Mouse (Mus musculus) limb, embryonic 14.5 days (tissue): ENCODE data around the gene Adgrg5. TPM values are rescaled to one million over a fixed set of nuclear protein-coding genes. Genes with fewer than 3 reads are reported as not detected.

ENCODE experiments used
- ATAC-seq: fragments of 200-750 bp; cut with Nextera tagmentation; 2 replicates; pipeline ENCODE4 v1.8.0; 2017; ENCODE audit warnings: low read depth, moderate number of reproducible peaks, moderate TSS enrichment; ENCODE audit not compliant: low FRiP score
- DNase-seq: peaks from one replicate; pipeline ENCODE4 v3.0.0-alpha.2; 2015; ENCODE audit warnings: low spot score
- H3K27ac ChIP-seq: fragments of 300-500 bp; sonication (generic); replicated peaks from 2 replicates; pipeline ENCODE4 v1.5.1; 2014; ENCODE audit warnings: low read depth, mild to moderate bottlenecking, low read length, moderate library complexity, mixed read lengths
- H3K27me3 ChIP-seq: fragments of 300-500 bp; sonication (generic); 2 replicates; pipeline ENCODE4 v1.6.1; 2014; ENCODE audit warnings: low read length, mixed read lengths; ENCODE audit not compliant: control insufficient read depth, insufficient read depth
- H3K36me3 ChIP-seq: fragments of 300-500 bp; sonication (generic); 2 replicates; pipeline ENCODE4 v1.6.1; 2014; ENCODE audit warnings: mild to moderate bottlenecking, low read length, moderate library complexity, mixed read lengths; ENCODE audit not compliant: control insufficient read depth, insufficient read depth
- H3K4me1 ChIP-seq: fragments of 300-500 bp; sonication (generic); 2 replicates; pipeline ENCODE4 v1.6.1; 2014; ENCODE audit warnings: antibody characterized with exemption, low read length, mixed read lengths; ENCODE audit not compliant: control insufficient read depth, insufficient read depth
- H3K4me2 ChIP-seq: fragments of 300-500 bp; sonication (generic); replicated peaks from 2 replicates; pipeline ENCODE4 v1.6.1; 2014; ENCODE audit warnings: low read depth, mild to moderate bottlenecking, low read length, moderate library complexity; ENCODE audit not compliant: severe bottlenecking
- H3K4me3 ChIP-seq: fragments of 300-500 bp; sonication (generic); replicated peaks from 2 replicates; pipeline ENCODE4 v1.5.1; 2014; ENCODE audit warnings: low read length
- H3K9ac ChIP-seq: fragments of 300-500 bp; sonication (generic); 2 replicates; pipeline ENCODE4 v1.6.1; 2014; ENCODE audit warnings: mild to moderate bottlenecking, low read depth, low read length, moderate library complexity; ENCODE audit not compliant: severe bottlenecking
- H3K9me3 ChIP-seq: fragments of 300-500 bp; sonication (generic); 2 replicates; pipeline ENCODE4 v1.6.1; 2016; ENCODE audit warnings: low read length; ENCODE audit not compliant: control insufficient read depth
- POLR2A ChIP-seq: fragments of 200-500 bp; IDR thresholded peaks from 2 replicates; pipeline ENCODE4 v1.8.0; 2012; ENCODE audit warnings: inconsistent platforms, mild to moderate bottlenecking, moderate library complexity, borderline replicate concordance; ENCODE audit not compliant: insufficient read depth, insufficient read length; ENCODE audit errors: extremely low read depth
- WGBS: fragments of 180-500 bp; shearing (Covaris S2); extraction: QIAGEN DNeasy Blood & Tissue Kit; methylation state at CpG from one replicate; pipeline ENCODE4 v1.1.7; 2014; 5-methylcytosine and 5-hydroxymethylcytosine counted together
- polyA plus RNA-seq, 2 experiments: library from polyadenylated mRNA; depleted of rRNA in 1 of 2; stranded (reverse) in 1 of 2; unstranded in 1 of 2; fragments of >200 nt; fragmentation: Nextera tagmentation in 1 of 2; extraction: Ambion mirVana in 1 of 2; gene quantifications; 2 replicates each; pipeline versions ENCODE4 v1.2.1 to v1.2.3; 2012 to 2014

Adgrg5 gene
- polyA plus RNA-seq, 2 experiments = 0.33 to 0.45 TPM

DNA sequence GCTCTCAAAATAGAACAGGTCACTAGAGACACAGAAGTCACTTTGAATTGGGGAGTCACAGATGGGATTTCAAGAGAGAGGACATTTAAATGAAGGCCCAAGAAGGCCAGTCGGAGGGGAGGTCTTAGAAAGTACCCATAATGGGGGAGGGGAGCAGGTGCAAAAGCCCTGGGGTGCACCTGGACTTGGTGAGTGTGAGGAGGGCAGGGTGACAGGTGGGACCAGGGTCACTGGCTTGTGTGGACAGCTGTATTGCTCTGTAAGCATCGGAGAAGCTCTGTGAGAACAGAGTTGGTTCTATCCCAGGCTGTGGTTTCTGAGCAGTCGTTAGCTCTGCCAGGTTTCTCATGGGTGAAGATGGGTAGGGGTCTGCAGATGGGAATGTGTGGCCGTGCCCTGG is 68.5 kb downstream of the Adgrg5 start:
- no peak for TF ChIP-seq POLR2A
- ATAC-seq (no peak), DNase-seq (no peak)
- Histone ChIP-seq H3K4me3 (no peak overlapping the region), H3K9me3 (no peaks in the 10 kb centered on the region), H3K9ac (no peak overlapping the region), H3K36me3 (no peaks in the 10 kb centered on the region), H3K4me2 (no peak overlapping the region), H3K4me1 (peaks cover 15% of the 10 kb centered on the region), H3K27me3 (no peaks in the 10 kb centered on the region), H3K27ac (no peak overlapping the region)
- WGBS = 75% methylated on average over 4 of the region's 4 CpGs

DNA sequence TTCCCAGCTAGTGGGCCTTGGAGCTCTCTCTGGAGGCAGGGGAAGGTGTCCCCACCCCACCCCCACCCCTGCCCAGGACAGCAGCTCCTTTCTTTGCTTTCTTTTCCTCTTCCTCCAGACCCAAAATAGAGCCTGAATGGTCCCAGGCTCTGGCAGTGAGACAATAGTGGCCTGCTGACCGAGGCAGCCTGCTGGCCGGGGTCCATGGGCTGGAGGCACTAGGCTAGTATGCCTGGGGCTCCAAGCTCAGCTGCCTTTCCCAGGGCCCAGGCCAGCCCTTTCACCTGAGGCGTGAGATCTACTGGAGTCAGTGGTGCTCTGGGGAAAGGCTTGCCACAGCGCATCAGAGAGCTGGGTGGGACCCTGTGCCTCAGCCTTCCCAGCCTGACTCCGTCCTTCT is 69.0 kb downstream of the Adgrg5 start:
- 65% methylated on average over 5 of the region's 5 CpGs for WGBS

More for the DNA sequence above, 69.0 kb downstream of the Adgrg5 start:
- no peak overlapping the region for H3K4me2 ChIP-seq
- no peaks in the 10 kb centered on the region for H3K9me3 ChIP-seq
- no peaks in the 10 kb centered on the region for H3K36me3 ChIP-seq
- no peak for ATAC-seq
- H3K4me3 ChIP-seq = no peak overlapping the region
- peaks cover 15% of the 10 kb centered on the region for H3K4me1 ChIP-seq
- no peak for DNase-seq
- H3K27ac ChIP-seq = no peak overlapping the region
- H3K9ac ChIP-seq = no peak overlapping the region
- H3K27me3 ChIP-seq = no peaks in the 10 kb centered on the region
- TF ChIP-seq POLR2A = no peak

Other genes with a start within 250 kb of the Adgrg5 start
- 1.6 and 2.1 TPM in 2 replicates for gene Pllp, start 227.4 kb upstream of the Adgrg5 start, polyA plus RNA-seq (2012; rRNA removed)
- gene Pllp, start 227.4 kb upstream of the Adgrg5 start, polyA plus RNA-seq (2014; fragmentation: Nextera tagmentation; extraction: Ambion mirVana) = 0.95 and 3.6 TPM in 2 replicates
- not detected in 2 replicates for gene Ccl22, start 178.1 kb upstream of the Adgrg5 start, polyA plus RNA-seq (2012; rRNA removed)
- 0.14 TPM in 1 of 2 replicates, not detected in the other for gene Ccl22, start 178.1 kb upstream of the Adgrg5 start, polyA plus RNA-seq (2014; fragmentation: Nextera tagmentation; extraction: Ambion mirVana)
- gene Cx3cl1, start 151.7 kb upstream of the Adgrg5 start, polyA plus RNA-seq (2012; rRNA removed) = 8.7 and 10.5 TPM in 2 replicates
- gene Cx3cl1, start 151.7 kb upstream of the Adgrg5 start, polyA plus RNA-seq (2014; fragmentation: Nextera tagmentation; extraction: Ambion mirVana) = 8.3 and 8.6 TPM in 2 replicates
- 0.45 TPM in 1 of 2 replicates, not detected in the other for gene Ccl17, start 113.2 kb upstream of the Adgrg5 start, polyA plus RNA-seq (2012; rRNA removed)
- 0.67 TPM in 1 of 2 replicates, not detected in the other for gene Ccl17, start 113.2 kb upstream of the Adgrg5 start, polyA plus RNA-seq (2014; fragmentation: Nextera tagmentation; extraction: Ambion mirVana)
- gene Coq9, start 85.4 kb upstream of the Adgrg5 start, polyA plus RNA-seq (2012; rRNA removed) = 84.5 and 88.1 TPM in 2 replicates
- 72.4 and 86.0 TPM in 2 replicates for gene Coq9, start 85.4 kb upstream of the Adgrg5 start, polyA plus RNA-seq (2014; fragmentation: Nextera tagmentation; extraction: Ambion mirVana)
- gene Ciapin1, start 85.3 kb upstream of the Adgrg5 start, polyA plus RNA-seq (2012; rRNA removed) = 55.0 and 55.2 TPM in 2 replicates
- 83.6 and 84.3 TPM in 2 replicates for gene Ciapin1, start 85.3 kb upstream of the Adgrg5 start, polyA plus RNA-seq (2014; fragmentation: Nextera tagmentation; extraction: Ambion mirVana)
- gene Polr2c, start 66.2 kb upstream of the Adgrg5 start, polyA plus RNA-seq (2012; rRNA removed) = 129 and 135 TPM in 2 replicates
- gene Polr2c, start 66.2 kb upstream of the Adgrg5 start, polyA plus RNA-seq (2014; fragmentation: Nextera tagmentation; extraction: Ambion mirVana) = 135 and 140 TPM in 2 replicates
- 29.1 and 35.8 TPM in 2 replicates for gene Dok4, start 47.4 kb upstream of the Adgrg5 start, polyA plus RNA-seq (2012; rRNA removed)
- 23.3 and 26.9 TPM in 2 replicates for gene Dok4, start 47.4 kb upstream of the Adgrg5 start, polyA plus RNA-seq (2014; fragmentation: Nextera tagmentation; extraction: Ambion mirVana)
- 60.1 and 60.7 TPM in 2 replicates for gene Ccdc102a, start 5.6 kb upstream of the Adgrg5 start, polyA plus RNA-seq (2012; rRNA removed)
- gene Ccdc102a, start 5.6 kb upstream of the Adgrg5 start, polyA plus RNA-seq (2014; fragmentation: Nextera tagmentation; extraction: Ambion mirVana) = 52.9 and 66.3 TPM in 2 replicates
- gene Adgrg1, start 51.1 kb downstream of the Adgrg5 start, polyA plus RNA-seq (2012; rRNA removed) = 25.6 and 35.2 TPM in 2 replicates
- gene Adgrg1, start 51.1 kb downstream of the Adgrg5 start, polyA plus RNA-seq (2014; fragmentation: Nextera tagmentation; extraction: Ambion mirVana) = 17.6 and 20.4 TPM in 2 replicates
- 6.7 and 8.0 TPM in 2 replicates for gene Adgrg3, start 94.0 kb downstream of the Adgrg5 start, polyA plus RNA-seq (2012; rRNA removed)
- gene Adgrg3, start 94.0 kb downstream of the Adgrg5 start, polyA plus RNA-seq (2014; fragmentation: Nextera tagmentation; extraction: Ambion mirVana) = 3.3 and 4.3 TPM in 2 replicates
- 0.10 and 0.12 TPM in 2 replicates for gene Drc7, start 131.4 kb downstream of the Adgrg5 start, polyA plus RNA-seq (2012; rRNA removed)
- 0.26 TPM in 1 of 2 replicates, not detected in the other for gene Drc7, start 131.4 kb downstream of the Adgrg5 start, polyA plus RNA-seq (2014; fragmentation: Nextera tagmentation; extraction: Ambion mirVana)
- gene Katnb1, start 157.5 kb downstream of the Adgrg5 start, polyA plus RNA-seq (2012; rRNA removed) = 31.6 and 39.4 TPM in 2 replicates
- 21.4 and 21.6 TPM in 2 replicates for gene Katnb1, start 157.5 kb downstream of the Adgrg5 start, polyA plus RNA-seq (2014; fragmentation: Nextera tagmentation; extraction: Ambion mirVana)